Mouse (Mus musculus) hindbrain, embryonic 11.5 days (tissue): ENCODE results near the gene Pafah1b2. TPM values are rescaled to one million over a fixed set of nuclear protein-coding genes. Genes with fewer than 3 reads are reported as not detected.

ENCODE experiments used
- polyA plus RNA-seq: library from polyadenylated mRNA; unstranded; fragments of >200 nt; fragmentation: Nextera tagmentation; extraction: Ambion mirVana; gene quantifications from 2 replicates; pipeline ENCODE4 v1.2.1, GENCODE M21; 2014

Pafah1b2 gene
- polyA plus RNA-seq, 1 experiment from 2014 or later = 282 TPM

Other genes with a start within 250 kb of the Pafah1b2 start
- gene Cep164, start 184.0 kb downstream of the Pafah1b2 start, polyA plus RNA-seq = 12.9 and 19.5 TPM in 2 replicates
- 29.6 and 31.1 TPM in 2 replicates for gene Bace1, start 174.1 kb downstream of the Pafah1b2 start, polyA plus RNA-seq
- gene Pcsk7, start 106.2 kb downstream of the Pafah1b2 start, polyA plus RNA-seq = 13.3 and 15.7 TPM in 2 replicates
- gene Rnf214, start 105.8 kb downstream of the Pafah1b2 start, polyA plus RNA-seq = 81.4 and 109 TPM in 2 replicates
- gene Tagln, start 76.6 kb downstream of the Pafah1b2 start, polyA plus RNA-seq = 19.6 and 28.8 TPM in 2 replicates
- 23.4 and 23.6 TPM in 2 replicates for gene Sidt2, start 57.4 kb downstream of the Pafah1b2 start, polyA plus RNA-seq
- 9.0 and 10.1 TPM in 2 replicates for gene Sik3, start 130 bp upstream of the Pafah1b2 start, polyA plus RNA-seq
- gene Apoa1, start 215.9 kb upstream of the Pafah1b2 start, polyA plus RNA-seq = 0.43 and 1.5 TPM in 2 replicates
- gene Apoc3, start 222.9 kb upstream of the Pafah1b2 start, polyA plus RNA-seq = not detected in 2 replicates
- gene Apoa4, start 228.0 kb upstream of the Pafah1b2 start, polyA plus RNA-seq = not detected in 2 replicates